Mouse (Mus musculus) megakaryocyte-erythroid progenitor cell, adult 5-6 weeks (primary cell): Measurements from ENCODE around the gene Tmem40. TPM values are rescaled to one million over a fixed set of nuclear protein-coding genes. Genes with fewer than 3 reads are reported as not detected.

Experiments
- ATAC-seq: replicated peaks from 2 replicates; pipeline ENCODE4 v1.8.0; 2016; ENCODE audit warnings: mild to moderate bottlenecking, inconsistent platforms; ENCODE audit not compliant: severe bottlenecking, poor library complexity, low FRiP score, low TSS enrichment
- total RNA-seq, 2 experiments: library from RNA; stranded (forward) in 1 of 2; stranded (reverse) in 1 of 2; fragments of 200-1000, 215-1000 nt in 1 of 2; fragments of >200 nt in 1 of 2; fragmentation: Nextera tagmentation in 1 of 2; gene quantifications; 2 replicates each; pipeline ENCODE4 v1.2.3; 2014 to 2017

Gene Tmem40
- total RNA-seq, 2 experiments from 2014 or later: 24.0 to 36.9 TPM

DNA sequence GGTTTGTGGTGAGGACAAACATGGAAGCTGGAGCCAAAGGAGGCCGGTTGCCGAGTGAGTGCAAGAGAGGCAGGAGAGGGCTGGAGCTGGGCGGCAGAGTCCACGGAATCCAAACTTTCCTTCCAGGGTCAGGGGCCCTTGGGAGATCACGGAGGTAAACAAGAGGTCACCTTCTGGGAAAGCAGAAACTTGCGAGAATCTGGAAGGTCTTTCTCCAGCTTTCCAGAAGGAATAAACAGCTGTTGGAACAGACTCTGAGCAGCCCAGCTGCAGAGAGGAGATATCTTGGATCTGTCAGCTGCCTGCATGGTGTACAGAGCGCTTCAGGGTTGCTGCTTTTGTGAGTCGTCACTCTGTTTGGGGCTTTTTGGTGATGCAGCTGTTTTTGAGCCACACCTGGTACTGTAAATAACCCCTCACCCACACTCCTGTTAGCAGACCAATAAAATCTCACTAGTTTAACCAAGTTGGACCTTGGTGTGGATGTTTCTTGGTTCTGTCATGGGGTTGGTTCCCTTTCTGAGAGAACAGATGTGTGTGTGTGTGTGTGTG lies 45.0 kb downstream of the Tmem40 start:
- peak; percentile 51 for ATAC-seq

DNA sequence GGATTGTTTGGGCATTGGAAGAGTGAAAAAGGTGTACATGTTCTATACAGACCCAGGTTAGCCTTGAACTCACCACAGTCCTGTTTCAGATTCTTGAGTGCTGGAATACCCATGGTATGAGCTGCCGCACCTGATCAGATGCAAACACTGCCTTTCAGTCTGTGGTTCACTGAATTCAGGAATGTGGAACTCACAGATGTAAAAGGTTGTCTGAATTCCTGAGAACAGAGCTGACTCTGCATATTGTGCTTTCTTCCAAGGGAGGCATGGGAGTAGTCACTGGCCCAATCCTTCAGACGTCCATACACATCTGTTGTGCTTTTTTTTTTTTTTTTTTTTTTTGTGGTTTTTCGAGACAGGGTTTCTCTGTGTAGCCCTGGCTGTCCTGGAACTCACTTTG lies 50.9 kb downstream of the Tmem40 start:
- no peak for ATAC-seq

DNA sequence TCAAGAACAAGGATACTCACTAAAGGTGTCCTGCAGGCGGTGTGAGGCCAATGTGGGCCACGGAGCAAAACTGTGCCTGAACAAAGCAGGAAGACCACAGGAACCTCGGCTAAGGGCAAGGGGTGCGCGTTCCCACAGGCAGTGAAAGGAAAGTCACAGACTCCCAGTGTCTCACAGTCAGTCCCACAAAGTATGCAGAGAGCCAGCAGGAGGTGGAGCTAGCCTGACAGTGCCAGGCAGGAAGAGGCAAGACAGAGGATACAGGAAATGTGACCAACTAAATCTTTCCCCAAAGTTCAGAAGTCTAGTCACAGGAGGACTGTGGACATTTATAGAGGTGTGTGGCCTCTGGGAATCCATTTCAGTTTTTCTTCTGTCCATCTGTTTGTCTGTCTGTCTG lies 59.3 kb downstream of the Tmem40 start:
- no peak for ATAC-seq

DNA sequence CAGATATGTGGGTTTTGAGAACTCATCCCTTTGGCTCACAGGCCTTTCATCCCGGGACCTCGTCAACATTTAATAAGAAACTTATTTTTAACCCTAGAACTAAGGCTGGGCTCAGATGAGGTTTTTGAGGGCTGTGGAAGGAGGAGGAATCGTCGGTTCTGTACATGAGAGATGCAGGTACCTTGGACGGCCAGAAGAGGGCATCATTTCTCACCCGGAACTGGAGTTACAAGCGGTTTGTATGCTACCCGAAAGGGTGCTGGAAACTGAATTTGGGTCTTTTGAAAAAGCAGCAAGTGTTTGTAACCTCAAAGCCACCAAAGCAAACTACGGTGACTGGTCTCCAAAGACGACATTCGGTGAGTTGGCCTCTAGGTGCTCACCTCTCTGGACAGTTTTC lies 60.9 kb downstream of the Tmem40 start:
- peak; percentile 66 for ATAC-seq

DNA sequence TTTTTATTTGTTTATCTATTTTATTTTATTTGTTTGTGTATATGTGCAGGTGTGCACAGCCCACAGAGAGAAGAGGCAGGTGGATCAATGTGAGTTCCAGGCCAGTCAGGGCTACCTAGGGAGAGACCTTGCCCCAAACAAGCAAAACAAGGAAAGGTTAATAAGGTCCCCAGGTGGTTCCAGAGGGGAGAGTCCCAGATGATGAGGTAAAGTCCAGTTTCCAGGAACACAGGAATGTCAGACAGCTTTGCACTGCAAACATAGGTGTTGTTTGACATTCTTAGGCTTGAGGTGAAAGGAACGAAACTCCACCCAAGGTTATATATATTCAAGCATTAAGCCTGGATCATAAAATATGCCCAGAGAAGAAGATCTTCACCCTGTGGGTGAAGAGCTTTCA lies 61.4 kb downstream of the Tmem40 start:
- no peak for ATAC-seq

DNA sequence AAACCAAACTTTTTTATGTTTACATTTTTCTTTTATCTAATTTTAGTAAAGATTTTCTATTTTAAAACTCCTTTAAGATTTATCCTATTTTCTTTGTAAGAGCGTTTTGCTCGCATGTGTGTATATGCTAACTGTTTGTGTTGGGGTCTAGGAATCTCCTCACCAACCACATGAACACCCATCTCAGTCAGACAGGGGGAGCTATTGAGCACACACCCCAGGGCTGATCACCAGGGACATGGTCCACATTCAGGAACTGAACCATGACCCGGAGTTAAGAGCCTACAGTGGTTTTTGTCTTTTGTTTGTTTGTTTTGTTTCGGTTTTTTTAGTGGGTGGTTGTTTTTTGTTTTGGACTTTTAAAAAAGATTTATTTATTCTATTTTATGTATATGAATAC lies 63.5 kb downstream of the Tmem40 start:
- peak; percentile 72 for ATAC-seq

DNA sequence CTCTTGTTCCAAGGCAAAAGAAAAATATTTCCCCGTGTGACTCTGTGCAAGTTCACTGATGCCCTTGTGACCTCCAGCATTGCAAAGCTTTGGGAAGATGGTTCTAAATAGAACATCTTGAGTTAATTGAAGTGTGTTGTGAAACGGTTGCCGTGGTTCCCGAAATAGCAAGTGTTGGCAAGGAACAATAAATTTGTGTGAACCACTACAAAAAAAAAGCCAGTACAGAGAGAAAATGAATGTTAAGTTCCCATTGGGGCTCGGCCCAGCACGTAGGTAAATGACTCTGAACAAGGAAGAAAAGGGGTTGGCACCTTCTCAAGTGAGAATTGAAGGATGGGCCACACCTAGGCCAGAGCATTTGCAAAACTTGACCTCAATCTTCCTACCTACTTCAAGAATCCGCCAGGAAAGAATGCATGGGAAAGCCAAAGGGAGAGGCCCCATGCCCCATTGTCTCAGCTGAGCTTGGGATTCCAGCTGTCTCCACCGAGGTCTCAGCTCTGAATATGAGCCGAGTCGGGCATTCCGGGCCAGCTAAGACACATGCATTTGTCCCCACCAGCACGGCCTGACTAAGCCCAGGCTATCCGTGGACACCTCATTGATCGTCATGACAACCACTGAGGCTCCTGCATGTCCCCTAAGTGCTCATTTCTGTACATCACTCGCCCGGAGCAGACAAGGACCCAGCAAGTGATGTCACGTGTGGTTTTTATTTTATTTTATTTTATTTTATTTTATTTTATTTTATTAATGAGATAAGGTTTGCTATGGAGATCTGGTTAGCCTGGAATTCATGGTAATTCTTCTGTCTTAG lies 64.3 kb downstream of the Tmem40 start:
- ATAC-seq: no peak

DNA sequence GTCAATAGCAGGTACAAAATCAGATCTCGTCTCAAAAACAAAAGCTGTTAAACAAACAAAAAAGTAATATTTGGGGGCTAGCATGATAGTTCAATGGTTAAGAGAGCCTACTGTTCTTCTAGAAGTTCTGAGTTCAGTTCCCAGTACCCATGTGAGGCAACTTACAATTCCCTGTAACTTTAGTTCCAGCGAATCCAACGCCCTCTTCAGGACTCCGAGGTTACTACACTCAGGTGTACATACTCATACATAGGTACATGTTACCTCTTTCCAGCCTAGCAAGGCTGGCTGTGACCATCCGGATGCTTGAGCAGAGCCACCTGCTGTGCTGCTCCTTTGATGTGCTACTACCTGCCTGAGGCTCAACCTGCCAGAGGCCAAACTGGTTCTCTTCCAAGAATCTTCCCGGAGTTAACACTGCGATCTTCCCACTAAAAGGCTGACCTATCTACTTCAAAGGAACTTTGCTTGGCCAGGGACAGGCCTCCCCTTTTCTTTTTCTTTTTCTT lies 65.4 kb downstream of the Tmem40 start:
- no peak for ATAC-seq

DNA sequence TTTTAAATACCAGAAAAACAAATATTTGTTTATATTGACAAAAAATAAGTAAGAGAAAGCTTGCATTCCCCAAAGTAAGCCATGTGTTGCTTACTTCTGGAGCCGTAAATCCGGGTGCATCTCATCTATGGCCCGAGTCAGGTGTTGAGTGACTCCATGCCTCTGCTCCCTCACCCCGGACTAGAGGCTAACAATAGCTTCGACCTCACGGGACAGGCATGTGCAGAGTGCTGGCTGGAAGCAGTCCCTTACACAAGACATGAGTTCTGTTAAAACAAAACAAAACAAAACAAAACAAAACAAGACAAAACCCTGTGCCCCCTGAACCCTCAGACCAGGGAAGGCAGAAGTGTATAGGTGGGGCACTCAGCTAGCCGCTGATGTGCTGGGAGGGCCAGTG lies 67.1 kb downstream of the Tmem40 start:
- no peak for ATAC-seq

DNA sequence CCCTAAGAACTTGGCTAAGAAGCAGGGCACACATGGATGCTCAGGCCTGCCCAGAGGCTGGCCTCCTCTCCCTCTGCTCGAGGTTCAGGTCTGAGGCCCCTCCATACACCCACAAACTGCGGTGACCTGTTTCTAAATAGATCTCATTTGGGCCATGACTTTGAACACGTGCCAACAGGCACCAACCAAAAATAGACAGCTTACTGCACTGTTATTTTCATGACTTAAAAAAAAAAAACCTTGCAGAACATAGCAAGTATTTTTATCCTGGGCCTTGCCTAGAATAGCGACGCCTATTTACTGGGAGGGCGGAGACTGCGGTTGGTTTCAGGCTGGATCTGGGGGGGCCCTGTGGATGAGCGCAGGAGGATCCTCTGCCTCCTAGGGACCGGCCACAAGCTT lies 67.8 kb downstream of the Tmem40 start:
- ATAC-seq: peak; percentile 56; the same call in 1 of the 2 replicates

DNA sequence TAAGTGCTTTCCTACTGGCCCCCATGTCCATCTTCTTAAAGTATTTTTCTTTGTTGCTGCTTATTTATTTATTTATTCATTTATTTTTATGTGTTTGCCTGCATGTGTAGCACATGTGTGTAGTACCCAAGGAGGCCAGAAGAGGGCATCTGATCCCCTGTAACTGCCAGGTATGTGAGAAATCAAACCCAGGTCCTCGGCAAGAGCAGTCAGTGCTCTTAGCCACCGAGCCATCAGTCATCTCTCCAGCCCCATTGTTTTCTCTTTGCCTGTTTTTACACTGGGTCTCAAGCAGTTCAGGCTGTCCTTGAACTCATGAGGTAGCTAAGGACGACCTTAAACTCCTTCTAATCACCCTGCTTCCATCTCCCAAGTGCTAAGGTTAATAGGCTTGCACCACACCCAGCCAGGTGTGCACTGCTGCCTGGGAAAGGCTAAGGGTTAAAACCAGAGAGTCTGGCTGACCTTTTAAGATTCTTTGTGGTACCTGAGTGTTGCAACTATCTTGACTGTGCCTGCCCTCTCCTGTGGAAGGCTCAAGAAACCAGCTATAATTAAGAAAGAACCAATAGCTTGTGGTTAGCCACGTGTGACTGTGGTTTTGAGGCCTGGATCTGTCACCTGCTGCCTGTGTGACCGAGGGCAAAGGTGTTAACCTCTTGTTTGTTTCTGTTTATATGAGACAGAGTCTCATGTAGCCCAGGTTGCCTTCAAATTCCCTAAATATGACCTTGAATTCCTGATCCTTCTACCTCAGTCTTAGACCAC lies 69.1 kb downstream of the Tmem40 start:
- no peak for ATAC-seq

DNA sequence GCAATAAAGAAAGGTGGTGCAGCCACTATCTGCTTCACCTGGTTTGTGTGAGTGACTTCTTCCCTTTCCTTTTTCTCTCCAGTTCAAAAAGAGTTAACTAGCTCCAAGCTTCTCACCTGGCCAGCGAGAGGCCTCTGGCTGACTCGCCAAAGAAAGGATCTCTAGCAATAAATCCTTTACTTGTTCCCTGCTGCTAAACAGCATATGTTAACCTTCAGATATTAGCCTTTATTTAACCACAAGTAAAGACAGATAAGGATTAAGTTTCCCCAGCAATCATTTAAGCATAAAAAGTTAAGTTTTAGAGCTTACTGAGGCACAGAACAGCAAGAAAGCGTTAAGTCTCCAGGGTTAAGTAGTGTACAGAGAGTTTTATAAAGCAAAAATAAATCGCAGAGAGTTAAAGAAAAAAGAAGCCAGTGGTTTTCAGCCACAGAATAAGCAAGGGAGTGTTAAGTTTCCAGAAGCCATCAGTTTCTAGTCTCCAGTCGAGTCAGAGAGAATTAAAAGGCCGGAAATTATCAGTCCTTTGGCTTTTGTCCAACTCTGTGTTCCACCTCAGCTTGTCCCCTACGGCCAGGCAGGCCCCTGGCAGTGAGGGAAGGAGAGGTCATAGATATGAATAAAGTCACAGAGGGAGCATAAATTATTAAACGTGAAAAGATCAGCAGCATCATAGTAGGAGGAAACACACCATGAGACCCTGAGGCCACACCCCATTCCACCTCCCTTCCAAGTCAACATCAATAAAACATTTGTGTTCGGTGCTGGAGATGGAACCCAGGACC lies 69.9 kb downstream of the Tmem40 start:
- ATAC-seq: no peak

DNA sequence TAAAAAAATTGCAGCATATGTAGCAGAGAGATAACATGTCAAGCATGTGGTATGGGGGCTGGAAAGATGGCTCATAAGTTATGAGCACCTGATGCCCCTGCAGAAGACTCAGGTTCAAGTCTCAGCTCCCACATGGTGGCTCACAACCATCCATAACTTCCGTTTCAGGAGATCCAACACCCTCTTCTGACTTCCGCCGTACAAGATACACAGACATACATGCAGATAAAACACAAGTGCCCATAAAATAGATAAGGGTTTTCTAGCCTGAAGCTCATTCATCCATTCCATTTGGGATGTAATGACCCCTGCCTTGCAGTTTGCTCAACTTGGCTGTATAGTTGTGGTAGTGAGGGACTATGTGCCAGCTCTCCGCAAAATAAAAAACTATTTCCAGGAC lies 72.1 kb downstream of the Tmem40 start:
- no peak for ATAC-seq

DNA sequence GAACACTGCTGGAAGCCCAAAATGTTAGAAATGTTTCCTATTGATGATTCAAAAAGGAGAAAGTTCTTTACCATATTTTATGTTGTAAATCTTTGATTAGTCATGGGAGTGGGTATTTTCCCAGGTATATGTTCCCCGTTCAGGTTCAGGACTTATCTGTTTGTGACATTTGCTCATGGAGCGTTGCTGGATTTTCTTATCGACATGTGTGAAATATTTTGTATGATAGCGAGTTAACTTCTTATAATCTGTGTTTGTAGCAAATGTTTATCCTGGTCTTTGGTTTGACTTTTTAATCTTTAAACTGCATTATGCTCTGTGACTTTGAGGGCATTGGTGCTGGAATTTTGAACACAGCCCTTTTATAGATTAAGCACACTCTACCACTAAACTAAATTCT lies 73.6 kb downstream of the Tmem40 start:
- ATAC-seq: peak; percentile 29; the same call in 1 of the 2 replicates

DNA sequence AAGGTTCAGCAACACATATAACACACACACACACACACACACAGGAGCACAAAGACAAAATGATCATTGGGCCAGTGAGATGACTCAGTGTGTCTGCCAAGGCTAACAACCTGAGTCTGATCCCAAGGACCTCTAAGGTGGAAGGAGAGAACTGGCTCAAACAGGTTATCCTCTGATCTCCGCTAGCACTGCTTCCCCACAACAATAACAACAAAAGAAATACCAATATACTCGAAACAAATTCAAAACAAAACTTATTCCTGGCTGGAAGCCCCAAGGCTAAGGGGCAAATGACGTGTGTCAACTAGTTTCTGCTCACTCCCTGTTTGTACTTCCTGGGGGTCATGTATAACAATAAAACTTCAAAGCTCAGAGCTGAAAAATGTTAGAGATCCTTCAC lies 74.5 kb downstream of the Tmem40 start:
- ATAC-seq: no peak

DNA sequence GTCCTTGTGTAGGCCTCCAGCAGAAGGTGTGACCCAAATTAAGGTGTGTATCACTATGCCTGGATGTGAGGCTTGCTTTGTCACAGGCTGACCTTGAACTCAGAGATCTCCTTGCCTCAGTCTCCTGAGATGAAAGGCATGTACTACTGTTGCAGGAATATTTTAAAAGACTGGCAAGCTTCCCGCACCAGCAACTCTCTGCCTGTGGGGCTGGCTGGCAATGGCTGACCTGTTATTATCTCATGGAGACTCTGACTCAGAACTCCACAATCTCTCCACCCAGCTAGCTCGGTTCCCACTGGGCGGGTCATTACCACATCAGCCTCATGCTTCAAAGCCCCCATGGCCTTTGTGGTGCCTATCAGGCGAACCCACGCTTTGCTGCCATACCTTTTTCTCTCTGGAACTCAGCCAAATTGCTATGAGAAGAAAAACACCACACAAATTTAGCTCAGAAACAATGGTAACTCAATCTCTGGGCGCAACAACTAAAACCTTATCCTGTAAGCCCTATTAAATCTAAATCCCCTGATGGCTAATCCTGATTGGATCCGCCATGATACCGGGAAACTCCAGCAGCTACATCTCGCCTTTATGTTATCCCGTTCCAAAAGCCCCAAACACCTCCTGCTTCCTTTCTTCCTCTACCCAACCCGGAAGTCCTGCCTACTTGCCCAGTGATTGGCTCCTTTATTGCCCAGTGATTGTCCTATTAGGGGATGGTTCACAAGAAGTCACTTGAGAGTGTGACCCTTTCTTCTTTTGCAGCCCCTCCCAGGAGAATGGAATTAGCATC lies 77.2 kb downstream of the Tmem40 start:
- ATAC-seq: peak; percentile 81

DNA sequence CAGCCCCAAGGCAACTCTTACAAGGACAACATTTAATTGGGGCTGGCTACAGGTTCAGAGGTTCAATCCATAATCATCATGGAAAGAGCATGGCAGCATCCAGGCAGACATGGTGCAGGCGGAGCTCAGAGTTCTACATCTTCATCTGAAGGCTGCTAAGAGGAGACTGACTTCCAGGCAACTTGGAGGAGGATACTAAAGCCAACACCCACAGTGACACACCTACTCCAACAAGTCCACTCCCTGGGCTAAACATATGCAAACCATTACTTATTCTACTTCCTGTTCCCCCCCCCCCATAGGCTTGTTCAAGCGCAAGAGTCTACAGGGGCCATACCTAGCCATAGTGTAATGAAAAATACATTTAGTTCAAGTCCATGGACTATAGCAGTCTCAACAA lies 77.9 kb downstream of the Tmem40 start:
- ATAC-seq: no peak

DNA sequence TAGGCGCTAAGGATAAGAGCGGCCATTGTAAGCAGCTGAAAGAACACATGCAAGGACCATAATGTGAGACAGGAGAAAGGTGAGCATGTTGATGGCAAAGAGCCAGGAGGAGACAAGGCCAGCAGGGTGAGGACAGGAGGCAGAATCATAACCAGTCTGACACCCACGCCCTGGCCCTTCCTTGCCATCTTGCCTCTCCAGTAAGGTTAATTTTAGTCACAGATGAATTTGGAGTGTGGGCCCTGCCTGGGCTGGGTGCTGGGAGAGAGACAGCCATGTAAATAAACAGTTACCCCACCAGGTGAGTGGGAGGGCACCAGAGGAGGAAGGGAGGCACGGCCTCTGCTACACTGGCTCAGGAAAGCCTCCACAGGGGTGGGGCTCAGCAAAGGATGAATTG lies 81.1 kb downstream of the Tmem40 start:
- ATAC-seq: no peak
